Mouse (Mus musculus) left cerebral cortex, adult 18-20 months (tissue): ENCODE data around the gene Sec14l2. TPM values are rescaled to one million over a fixed set of nuclear protein-coding genes. Genes with fewer than 3 reads are reported as not detected.
A peak's percentile ranks its signal among the peaks of the same experiment; 100 is the strongest.
"Not testable (repeated sequence)": the region's sequence is repeated elsewhere in the genome, so short reads cannot be mapped to it uniquely, and the experiment has no call there.

Experiments
- DNase-seq, 2 experiments: peaks; one replicate each; pipeline ENCODE4 v3.0.0; 2021 to 2022; ENCODE audit warnings: low spot score in 2 of 2, mixed read lengths in 1 of 2
- total RNA-seq, 2 experiments: library from RNA; stranded (reverse); gene quantifications; 2 replicates each; pipeline ENCODE4 v1.2.3; 2021

The Sec14l2 gene
- total RNA-seq, 2 experiments from 2014 or later, result 39.6 to 40.9 TPM

DNA sequence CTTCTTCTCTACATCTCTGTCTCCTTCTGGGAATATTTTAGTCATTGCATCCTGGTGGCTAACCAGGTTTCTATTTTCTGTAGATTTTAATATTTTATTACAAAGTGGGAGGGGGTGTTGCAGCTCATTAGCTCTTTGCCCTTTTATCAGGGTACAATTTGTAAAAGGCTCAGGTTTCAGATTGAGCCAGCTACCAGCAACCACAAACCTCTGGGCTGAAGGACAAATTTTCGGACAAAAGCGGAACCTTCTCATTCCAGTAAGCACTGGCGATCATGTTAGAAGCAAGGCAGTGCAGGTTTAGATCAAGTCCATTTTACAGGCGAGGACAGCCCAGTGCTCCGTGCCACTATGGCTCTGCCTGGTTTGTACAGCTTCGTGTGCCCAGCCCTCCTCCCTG is 11.2 kb upstream of the Sec14l2 start:
- no peak for DNase-seq

GRCm38 (mm10) chr11:4133450-4133849 is 10.2 kb upstream of the Sec14l2 start:
- no peak for DNase-seq

DNA sequence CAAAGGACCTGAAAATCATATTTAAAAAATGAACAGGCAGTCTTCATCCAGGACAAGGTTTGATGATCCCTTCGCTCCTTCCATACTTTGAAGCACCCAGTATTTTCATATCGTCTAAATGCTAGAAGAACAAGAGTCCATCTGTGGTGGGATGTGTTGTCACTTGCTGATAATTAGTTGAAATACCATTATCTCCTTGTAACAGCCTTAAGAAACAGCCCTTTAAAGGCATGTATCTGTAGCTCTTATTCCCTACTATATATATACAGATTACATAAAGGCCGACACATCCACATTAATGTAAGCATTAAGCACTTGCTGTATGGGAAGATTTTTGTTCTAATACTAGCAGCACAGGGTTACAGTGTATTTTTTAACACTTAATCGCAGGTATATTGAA is 5.2 kb upstream of the Sec14l2 start:
- not testable (repeated sequence) for DNase-seq

DNA sequence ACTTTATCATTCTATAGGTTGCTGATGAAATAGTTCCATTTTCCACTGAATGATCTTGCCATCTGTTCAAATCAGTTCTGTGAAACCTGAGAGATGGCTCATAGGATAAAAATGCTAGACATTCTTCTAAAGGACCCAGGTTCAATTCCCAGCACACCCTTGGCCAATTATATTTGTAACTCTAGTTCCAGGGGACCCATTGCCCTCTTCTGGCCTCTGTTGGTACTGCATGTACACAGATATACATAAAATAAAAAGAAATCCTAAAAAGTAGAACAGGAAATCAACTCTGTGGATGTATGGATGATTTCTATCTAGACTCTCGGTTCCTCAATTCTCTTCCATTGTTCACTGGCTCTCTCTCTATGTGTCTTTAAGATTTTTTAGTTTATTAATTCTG is 3.8 kb upstream of the Sec14l2 start:
- no peak for DNase-seq

- peak; percentile 61 to 65 for DNase-seq
Observed at GRCm38 (mm10) chr11:4123922-4124321, 707 bp upstream of the Sec14l2 start.

GRCm38 (mm10) chr11:4122226-4122625 is 989 bp downstream of the Sec14l2 start:
- DNase-seq, result no peak

- no peak for DNase-seq
Observed at GRCm38 (mm10) chr11:4121691-4122090, 1.5 kb downstream of the Sec14l2 start.

DNA sequence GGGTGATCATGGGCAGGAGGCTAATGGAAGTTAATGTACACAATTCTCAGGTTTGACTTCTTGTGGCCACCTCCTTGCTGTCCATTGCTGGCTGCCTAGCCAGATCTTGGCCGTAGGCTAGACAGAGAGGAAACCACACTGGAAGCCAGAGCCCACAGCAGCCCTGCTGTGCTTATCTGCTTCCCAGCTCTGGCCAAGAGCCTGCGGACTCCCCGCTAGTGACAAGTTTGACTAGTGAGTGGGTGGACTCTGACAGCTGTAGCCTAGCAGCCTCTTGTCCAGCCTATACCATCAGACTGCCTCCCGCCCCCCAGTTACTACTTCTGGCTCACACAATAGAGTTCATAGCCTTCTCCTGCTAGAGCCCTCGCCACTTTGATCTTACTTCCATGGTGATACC is 3.6 kb downstream of the Sec14l2 start:
- no peak for DNase-seq

DNA sequence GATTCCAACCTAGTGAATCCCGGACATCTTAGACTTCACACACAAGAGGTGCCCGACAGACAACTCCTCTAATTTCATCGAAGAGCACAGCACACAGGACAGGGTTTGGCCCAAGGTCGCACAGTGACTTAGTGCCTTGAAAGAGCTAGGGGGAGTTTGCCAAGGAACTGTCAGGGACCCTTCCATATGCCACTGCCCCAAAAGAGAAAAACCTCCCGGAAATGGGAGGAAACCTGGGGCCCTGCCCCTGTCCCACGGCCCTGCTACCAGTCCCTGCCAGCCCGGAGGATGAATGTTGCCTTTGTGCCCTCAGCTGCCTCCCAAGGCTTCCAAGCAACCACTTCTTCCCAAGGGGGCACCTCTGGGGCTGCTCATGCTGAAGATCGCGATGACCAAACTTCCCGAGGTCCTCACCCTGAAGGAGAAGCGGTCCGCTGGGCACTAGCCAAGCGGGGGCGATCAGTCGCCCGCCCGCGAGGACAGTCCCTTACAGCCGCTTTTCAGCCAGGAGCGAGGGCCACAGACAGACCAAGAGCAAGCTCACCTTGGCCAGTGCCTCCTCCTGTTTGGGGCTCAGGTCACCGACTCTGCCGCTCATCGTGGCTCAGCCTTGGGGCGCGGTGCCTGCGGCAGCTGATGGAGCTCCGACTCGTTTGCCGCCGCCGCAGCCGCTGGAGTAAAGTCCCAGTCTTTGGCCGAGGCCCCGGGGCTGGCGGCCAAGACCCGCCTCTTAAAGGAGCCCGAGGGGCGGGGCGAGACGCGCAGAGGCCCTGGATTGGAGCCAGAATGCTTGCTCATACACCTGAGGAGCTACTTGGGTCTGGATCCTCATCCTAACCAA is 4.9 kb downstream of the Sec14l2 start:
- DNase-seq, result peak; percentile 78 to 83

DNA sequence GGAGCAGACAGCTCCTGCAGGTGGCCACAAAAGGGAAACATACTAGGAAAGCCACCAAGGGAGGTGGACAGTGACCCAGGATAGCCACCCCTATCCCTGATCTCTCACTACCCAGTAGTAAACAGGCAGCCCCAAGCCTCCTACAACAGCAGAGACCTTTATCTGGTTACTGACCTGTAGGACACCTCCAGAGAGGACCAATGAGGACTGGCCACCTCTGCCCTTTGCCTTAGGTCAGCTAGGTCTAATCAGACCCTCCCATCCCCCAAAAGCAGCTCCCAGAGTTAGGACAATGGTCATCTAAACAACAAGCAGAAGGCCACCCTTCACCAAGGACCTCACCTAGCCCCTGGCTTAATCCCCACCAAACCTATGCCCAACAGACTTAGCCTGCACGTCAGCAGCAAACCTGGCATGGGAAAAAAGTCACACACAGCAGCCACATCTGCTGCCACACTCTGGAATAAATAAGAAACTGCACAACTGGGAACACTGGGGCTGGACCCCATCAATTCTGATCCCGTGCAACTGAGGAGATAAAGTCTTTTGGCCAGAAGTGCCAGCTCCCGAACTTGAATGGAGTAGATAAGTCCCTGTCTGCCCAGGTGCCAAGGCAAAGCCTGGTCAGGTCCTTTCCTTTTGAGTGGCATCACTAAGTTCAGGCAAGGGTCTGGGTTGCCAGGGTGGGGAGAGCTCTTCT is 5.7 kb downstream of the Sec14l2 start:
- no peak for DNase-seq

GRCm38 (mm10) chr11:4116458-4117141 is 6.6 kb downstream of the Sec14l2 start:
- peak; percentile 72 to 74 for DNase-seq

DNA sequence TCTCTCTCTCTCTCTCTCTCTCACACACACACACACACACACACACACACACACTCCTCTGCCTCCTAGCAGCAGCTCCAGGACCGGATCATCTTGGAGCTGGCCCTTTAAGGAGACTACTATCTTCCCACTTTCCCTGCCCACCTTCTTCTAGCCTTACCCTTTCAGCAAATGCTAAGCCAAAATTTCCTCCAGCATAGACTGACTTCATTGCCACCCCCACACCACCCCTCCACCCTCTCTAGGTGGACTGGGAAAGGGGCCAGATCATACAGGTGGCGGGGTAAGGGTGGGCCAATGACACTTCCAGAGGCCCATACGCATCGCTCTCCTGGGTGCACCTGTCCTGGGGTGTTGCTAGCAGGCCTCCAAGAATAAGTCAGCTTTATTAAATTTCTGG is 7.8 kb downstream of the Sec14l2 start:
- DNase-seq, result peak in 1 of 2 experiments; percentile 49

- DNase-seq, result not testable (repeated sequence)
Observed at GRCm38 (mm10) chr11:4114541-4114940, 8.7 kb downstream of the Sec14l2 start.

- DNase-seq, result no peak
Observed at GRCm38 (mm10) chr11:4113970-4114369, 9.2 kb downstream of the Sec14l2 start.

DNA sequence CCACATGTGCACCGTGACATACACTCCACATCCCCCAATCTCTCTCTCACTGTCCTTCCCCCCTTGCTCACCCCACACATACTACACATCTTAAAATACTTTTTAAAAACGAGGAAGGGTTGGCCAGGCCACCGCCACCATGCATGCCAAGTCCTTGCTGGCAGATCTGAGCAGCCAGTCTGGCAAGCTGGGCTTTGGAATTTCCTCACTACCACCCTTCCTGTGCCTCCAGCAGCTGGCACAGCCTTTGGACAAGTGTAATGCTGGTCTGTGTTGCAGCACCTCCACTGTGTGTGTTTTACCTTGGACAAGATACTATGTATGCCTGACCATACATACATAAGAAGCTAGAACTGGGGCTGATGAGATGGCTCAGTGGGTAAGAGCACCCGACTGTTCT is 9.7 kb downstream of the Sec14l2 start:
- no peak for DNase-seq

- DNase-seq, result no peak
Observed at GRCm38 (mm10) chr11:4112861-4113260, 10.4 kb downstream of the Sec14l2 start.

GRCm38 (mm10) chr11:4112033-4112432 is 11.2 kb downstream of the Sec14l2 start:
- DNase-seq, result no peak

DNA sequence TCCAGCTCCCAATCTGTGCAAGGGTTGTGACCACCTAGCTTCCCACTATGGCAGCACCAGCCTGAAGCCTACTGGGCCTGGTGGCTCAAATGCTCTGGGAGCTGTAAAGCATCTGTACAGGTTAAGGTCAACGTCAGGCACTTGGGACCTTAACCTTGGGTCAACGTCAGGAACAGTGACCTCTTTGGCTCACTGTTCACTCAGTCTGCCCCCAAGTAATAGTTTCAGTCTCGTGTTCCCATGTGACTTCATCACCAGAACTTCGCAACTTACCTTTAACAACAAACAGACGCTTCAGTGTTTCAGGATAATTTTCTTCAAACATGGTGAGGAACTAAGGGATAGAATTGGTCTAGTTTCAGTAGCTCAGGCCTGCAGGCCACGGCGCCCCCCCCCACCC is 14.5 kb downstream of the Sec14l2 start:
- DNase-seq, result no peak

GRCm38 (mm10) chr11:4107901-4108300 is 15.3 kb downstream of the Sec14l2 start:
- DNase-seq, result not testable (repeated sequence)

GRCm38 (mm10) chr11:4105444-4105843 is 17.8 kb downstream of the Sec14l2 start:
- peak; percentile 51 to 61 for DNase-seq

DNA sequence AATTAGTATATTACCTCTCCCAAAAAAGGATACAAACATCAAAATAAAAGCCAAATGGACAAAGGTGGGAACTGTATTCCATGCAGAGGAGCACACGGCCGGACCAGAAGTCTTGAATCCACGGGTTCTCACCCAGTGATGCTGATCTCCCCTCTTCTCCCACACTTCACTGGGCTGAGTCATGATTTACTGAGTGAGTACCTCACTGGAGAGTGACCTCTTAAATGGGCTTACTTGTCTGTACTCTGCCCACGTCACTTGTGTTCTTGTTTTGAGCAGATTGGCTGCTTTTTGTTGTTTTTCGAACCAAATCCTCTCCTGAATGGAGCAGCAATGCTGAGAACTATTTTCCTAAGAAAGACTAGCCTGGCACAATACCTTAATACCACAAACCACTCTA is 18.2 kb downstream of the Sec14l2 start:
- no peak for DNase-seq

DNA sequence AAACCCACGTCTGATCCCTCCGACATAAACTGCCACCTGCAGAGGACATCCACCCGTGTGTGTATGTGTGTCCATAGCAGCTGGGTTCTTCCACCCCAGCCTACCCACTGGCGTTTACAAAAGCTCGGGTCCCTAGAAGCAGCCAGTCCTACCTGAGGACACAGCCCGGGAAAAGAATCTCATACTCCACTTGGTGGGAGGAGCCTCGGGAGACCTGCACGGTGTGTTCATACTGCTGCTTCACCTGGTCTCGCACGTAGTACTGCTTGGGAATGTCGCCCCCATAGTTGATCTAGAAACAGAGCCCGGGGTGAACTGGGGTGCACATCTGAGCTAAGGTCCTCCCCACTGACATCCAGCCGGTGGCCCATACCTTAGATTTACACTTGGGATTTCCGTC is 19.7 kb downstream of the Sec14l2 start:
- DNase-seq, result no peak
